Mouse (Mus musculus) embryo, embryonic 10.5 days (tissue): ENCODE measurements around the gene Tbl2.

Source experiments
- DNase-seq: peaks from one replicate; pipeline ENCODE4 v3.0.0-alpha.2; 2015; ENCODE audit warnings: low spot score

Tbl2 gene

GRCm38 (mm10) chr5:135186621-135187348, 37.3 kb downstream of the Tbl2 start, which contains the start of gene Baz1b:
TSS of gene Baz1b (plus strand) at chr5:135187264.
- peak; percentile 98 for DNase-seq

DNA sequence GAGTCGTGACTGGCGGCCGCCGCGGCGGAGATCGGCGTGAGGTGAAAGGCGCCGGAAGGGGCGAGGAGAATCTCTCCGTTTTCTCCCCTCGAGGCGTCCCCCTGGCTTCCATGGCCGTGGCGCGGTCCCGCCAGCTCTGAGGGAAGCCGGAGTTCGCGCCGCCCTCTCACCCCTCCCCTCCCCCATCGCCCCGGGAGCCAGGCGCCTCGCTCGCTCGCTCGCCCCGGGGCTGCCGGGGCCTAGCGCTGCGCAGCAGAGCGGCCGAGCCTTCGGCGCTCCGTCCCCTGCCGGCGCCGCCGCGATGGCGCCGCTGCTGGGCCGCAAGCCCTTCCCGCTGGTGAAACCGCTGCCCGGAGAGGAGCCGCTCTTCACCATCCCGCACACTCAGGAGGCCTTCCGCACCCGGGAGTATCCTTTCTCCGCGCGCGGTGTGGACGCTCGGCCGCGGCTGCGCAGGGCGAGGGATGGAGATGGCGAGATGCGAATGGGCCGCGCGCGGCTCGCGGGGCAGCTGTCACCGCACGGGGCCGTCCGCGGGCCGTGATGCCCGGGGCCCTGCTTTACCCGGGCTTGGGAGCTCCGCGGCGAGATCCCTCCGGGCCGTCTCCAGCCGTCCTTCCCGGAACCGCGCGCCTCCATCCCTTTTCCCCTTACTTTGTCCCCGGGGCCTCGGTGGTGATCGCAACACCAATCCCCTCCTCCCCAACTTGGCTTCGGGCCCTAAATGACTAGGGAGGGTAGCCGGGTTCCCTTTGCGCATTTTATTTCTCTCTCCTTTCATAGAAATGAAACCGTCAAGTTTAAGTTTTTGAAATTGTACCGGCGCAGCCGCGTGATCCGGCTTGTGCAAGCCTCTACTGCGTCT, 38.1 kb downstream of the Tbl2 start:
- DNase-seq: no peak

DNA sequence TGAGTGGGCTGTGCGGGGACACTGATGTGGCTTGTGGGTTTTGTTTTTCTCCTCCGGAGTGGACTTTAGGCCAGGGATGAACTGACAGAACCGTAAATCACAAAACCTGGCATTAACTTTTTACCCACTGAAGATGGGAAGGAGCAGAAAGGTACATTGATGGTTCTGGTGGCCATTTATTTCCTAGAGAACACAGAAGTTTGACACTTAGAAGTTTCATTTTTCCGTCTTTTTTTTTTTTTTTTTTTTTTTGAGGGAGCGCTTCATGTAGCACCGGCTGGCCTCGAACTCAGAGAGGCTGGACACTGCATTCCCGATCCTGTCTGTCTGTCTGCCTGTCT, 38.7 kb downstream of the Tbl2 start:
- peak; percentile 42 for DNase-seq

DNA sequence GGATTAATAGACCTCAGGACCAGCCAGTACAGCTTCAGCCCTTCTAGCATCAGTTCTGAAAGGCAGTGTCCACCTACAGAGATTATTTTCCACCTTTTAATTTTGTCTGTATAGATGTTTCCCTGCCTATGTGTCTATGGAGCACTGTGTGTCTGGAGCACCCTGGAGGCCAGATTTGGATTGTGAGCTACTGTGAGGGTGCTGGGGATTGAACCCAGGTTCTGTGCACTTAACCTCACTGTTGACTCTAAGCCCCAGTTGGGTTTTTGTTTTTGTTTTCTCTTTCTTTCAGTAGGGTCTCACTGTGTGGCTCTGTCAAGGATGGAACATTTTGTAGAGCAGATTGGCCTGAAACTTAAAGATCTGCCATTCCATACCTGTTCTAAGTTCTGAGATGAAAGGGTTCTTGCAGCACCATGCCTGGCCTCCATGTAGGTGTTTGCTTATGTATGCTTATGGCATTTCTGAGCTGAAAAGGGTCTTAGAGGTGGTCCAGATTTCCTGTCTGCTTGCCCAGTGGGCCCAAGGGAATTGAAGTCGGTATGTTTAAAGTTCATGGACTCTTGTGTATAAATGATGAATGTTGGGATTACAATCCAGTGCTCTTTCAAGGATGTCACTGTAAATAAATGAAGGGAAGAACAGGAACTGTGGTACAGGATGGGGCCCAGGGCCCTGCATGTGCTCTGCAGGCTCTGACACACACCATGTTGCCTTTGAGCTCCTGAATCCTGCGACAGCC, 40.0 kb downstream of the Tbl2 start:
- no peak for DNase-seq

GRCm38 (mm10) chr5:135191620-135192019, 42.2 kb downstream of the Tbl2 start:
- peak; percentile 87 for DNase-seq

DNA sequence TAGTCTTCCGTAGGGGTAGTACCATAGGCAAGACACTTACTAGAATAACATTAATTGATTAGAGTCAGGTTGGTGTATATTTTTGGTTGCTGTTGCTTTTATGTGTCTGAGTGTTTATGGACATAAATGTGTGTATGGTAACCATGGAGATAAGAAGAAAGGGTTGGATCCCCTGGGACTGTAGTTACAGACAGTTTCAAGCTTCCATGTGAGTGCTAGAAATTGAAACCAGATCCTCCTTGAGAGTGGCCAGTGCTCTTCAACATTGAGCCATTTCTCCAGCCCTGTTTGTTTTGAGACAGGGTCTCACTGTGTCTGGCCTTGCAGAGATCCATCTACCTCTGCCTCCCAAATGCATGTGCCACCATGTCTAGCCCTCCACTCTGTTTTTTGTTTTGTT, 43.0 kb downstream of the Tbl2 start:
- peak; percentile 23 for DNase-seq

DNA sequence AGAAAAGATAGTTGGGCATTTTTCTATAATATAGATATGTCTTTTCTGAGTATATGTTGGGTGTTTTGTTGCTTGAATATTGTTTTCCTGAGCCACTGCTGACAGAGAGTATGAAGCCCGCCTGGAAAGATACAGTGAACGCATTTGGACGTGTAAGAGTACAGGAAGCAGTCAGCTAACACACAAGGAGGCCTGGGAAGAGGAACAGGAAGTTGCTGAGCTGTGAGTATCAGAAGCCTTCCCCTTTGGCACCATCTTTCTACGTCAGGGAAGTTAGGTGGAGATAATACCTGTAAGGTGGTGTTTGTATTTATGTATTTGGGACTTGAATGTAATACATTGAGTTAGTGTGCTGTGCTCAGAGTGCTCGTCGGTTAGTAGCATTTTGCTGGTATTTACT, 46.9 kb downstream of the Tbl2 start:
- DNase-seq: no peak

GRCm38 (mm10) chr5:135202763-135203162, 53.3 kb downstream of the Tbl2 start:
- DNase-seq: no peak

DNA sequence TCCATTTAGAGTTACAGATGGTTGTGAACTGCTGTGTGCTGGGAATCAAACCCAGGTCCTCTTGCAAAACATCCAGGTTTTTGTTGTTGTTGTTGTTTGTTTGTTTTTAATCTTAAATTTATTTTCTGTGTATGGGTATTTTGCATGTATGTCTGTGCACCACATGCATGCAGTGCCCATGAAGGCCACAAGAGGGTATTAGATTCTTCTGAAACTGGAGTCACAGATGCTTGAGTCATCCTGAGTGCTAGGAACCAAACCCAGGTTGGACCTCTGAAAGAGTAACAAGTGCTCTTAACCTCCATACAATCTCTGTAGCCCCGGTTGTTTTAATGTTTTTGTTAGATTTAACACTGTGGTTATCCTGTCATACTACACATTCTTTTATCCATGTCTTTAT, 58.7 kb downstream of the Tbl2 start:
- DNase-seq: peak; percentile 33
